Mouse (Mus musculus) liver, adult 2 months (tissue): Measurements from ENCODE around the gene Cela2a.

ENCODE experiments used
- CTCF ChIP-seq: fragments of 200-500 bp; IDR thresholded peaks from 2 replicates; pipeline ENCODE4 v1.5.1; 2011; ENCODE audit warnings: low read depth, low read length, control low read depth
- POLR2A ChIP-seq: fragments of 200-500 bp; IDR thresholded peaks from 2 replicates; pipeline ENCODE4 v1.6.1; 2011; ENCODE audit warnings: low read length, control low read depth; ENCODE audit not compliant: insufficient read depth; ENCODE audit errors: extremely low read depth

GRCm38 (mm10) chr4:141771823-141772222 is 54.1 kb downstream of the Cela2a start:
- no peak for TF ChIP-seq CTCF
- TF ChIP-seq POLR2A, result no peak
